Mouse (Mus musculus) left cerebral cortex, adult 2 months (tissue): ENCODE data around the gene Cox6a2. TPM values are rescaled to one million over a fixed set of nuclear protein-coding genes. Genes with fewer than 3 reads are reported as not detected.

ENCODE experiments used
- DNase-seq, 2 experiments: peaks; one replicate each; pipeline ENCODE4 v3.0.0; 2021 to 2022; ENCODE audit warnings: low spot score in 2 of 2, mixed read lengths in 1 of 2; ENCODE audit errors: extremely low spot score in 1 of 2
- H3K27ac ChIP-seq: fragments of 200-600 bp; 2 replicates; pipeline ENCODE4 v1.8.1; 2022
- H3K4me3 ChIP-seq: fragments of 200-600 bp; 2 replicates; pipeline ENCODE4 v1.8.1; 2022
- CTCF ChIP-seq: fragments of 200-600 bp; IDR thresholded peaks from 2 replicates; pipeline ENCODE4 v1.8.1; 2022; ENCODE audit warnings: antibody characterized with exemption, mild to moderate bottlenecking, moderate library complexity
- intact Hi-C: fragments of 180-260 bp; cut with DNase I; formaldehyde crosslinking; loops from one replicate; pipeline ENCODE4 v1.15.1; 2025
- total RNA-seq, 2 experiments: library from RNA; stranded (reverse); gene quantifications; 2 replicates each; pipeline ENCODE4 v1.2.3; 2021

Cox6a2 gene
- total RNA-seq, 2 experiments from 2014 or later, result 7.5 to 9.8 TPM

DNA sequence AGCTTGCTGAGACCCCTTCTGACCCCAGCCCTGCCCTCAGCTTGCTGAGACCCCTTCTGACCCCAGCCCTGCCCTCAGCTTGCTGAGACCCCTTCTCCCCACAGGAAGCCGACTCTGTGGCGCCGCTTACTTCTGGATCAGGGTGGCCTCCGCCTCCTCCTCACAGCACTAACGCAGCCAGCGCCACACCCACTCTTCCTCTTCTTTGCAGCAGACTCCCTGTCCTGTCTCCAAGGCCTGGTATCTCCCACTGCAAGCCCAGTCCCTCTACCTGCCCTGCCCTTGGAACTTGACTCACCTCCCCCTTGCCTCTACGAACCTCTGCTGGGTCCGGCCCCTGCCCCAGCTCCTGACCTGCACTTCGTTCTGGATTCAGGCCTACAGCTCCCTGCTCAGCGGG lies 37.7 kb upstream of the Cox6a2 start:
- intact Hi-C loops, result no loop called here
- no peak for DNase-seq
- no peak overlapping the region for H3K27ac ChIP-seq
- H3K4me3 ChIP-seq, result no peak overlapping the region
- TF ChIP-seq CTCF, result no peak

DNA sequence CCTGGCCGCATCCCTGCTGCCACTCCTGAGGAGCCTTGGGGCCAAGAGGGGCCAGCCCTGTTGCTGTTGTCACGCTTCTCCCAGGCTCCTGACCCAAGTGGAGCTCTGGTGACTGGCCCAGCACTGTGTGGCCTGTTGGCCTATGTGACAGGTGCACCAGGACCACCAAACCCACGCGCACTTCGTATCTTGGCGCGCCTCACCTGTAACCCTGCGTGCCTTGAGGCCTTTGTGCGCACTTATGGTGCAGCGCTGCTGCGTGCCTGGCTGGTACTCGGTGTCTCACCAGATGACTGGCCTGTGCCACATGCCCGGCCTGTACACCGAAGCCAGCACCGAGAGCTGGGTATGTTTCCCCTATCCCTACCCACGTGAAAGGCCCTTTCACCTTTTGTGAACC lies 36.1 kb upstream of the Cox6a2 start:
- no peak for TF ChIP-seq CTCF
- H3K4me3 ChIP-seq, result no peak overlapping the region
- DNase-seq, result no peak
- intact Hi-C loops, result no loop called here
- H3K27ac ChIP-seq, result no peak overlapping the region

DNA sequence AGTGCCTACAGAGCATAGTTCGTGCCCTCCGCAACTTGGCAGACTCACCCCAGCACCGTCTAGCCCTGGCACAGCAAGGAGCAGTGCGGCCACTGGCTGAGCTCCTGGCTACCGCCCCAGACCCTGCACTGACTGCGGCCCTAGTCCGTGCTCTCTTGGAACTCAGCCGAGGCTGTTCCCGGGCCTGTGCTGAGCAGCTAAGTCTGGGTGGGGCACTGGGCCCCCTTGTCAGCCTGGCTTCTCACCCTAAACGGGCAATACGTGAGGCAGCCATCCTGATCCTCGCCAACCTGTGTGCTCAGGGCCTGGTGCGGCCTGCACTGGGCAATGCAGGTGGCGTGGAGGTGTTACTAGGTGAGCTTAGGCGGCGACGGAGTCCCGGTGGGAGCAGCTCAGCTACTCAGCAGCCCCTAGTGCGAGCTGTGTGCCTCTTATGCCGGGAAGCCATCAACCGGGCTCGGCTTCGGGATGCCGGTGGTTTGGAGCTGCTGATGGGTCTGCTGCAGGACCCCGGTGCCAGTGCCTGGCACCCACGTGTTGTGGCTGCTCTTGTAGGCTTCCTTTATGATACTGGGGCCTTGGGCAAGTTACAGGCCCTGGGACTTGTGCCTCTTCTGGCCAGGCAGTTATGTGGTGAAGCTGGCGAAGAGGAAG lies 34.1 kb upstream of the Cox6a2 start:
- Histone ChIP-seq H3K4me3 (no peak overlapping the region), H3K27ac (no peak overlapping the region)
- TF ChIP-seq CTCF, result no peak
- DNase-seq, result no peak
- intact Hi-C loops, result no loop called here

DNA sequence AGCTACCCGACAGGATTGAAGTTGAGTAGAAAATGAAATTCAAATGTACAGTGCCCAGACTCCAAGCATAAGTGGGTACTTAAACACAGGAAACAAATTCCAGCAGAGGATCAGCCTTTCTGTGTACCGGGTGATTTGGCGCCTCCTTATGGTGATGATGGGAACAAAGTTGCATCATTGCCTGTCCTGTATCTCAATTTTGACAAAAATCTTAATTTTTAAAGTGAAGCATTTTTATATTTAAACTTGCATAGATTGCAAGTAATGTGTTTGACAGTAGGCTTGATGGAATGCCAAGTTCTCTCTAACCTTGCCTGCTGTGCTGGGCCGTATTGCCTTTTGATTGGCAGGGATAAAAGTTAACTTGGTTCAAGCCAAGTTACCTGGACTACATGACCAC lies 32.8 kb upstream of the Cox6a2 start:
- TF ChIP-seq CTCF, result peak; percentile 51
- intact Hi-C loops, result loop anchor here (5.0 kb wide), 2 partner anchors 58 to 453 kb away; partner anchors contain the start of gene BC017158

DNA sequence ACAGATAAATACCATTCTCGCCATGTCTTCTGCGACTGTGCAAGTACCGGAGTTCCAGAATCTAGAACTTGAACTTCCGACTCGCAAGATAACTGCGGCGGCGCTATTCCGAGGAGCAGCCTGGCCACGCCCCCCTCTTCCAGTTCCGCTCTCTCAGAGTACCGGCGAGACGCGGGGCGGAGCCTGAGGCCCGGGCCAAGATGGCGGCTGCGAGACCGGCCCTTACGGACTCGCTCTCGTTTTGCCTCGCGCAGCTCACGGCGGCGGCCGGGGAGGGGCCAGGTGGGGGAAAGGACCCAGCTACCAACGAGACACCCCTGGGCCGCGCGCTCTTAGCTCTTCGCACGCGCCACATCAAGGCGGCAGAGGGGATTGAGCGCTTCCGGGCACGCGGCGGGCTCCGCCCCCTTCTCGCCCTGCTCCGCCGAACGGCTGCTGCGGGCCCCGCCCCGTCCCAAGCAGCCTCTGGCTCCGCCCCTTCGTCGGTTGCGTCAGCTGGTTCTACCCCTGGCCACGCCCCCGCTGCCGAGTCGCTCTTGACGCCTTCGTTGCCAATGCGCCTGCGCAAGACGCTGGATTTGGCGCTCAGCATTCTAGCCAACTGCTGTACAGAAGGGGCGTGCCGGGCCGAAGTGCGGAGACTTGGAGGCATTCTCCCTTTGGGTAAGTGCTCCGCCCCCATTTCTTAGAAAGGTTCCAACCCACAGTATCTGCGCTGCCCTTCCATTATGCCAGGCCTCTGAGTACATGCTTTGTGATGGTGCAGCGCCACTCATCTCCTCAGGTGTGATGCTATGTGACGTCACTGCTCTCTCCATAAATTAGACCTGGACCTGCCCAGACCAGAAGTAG lies 32.0 kb upstream of the Cox6a2 start, which contains the start of gene 9130023H24Rik:
Gene 9130023H24Rik (minus strand): TSS at position 105 of the 852 bp plus-strand sequence.
- DNase-seq, result peak; percentile 100
- peak; percentile 14 for TF ChIP-seq CTCF
- intact Hi-C loops, result loop anchor here (5.0 kb wide), 2 partner anchors 59 to 454 kb away; partner anchors contain the start of gene BC017158
- Histone ChIP-seq H3K4me3 (peak within 1 kb of the TSS; percentile 77), H3K27ac (peak within 1 kb of the TSS; percentile 97)

More for the DNA sequence above, 32.8 kb upstream of the Cox6a2 start:
- Histone ChIP-seq H3K4me3 (peak overlapping the region; percentile 77), H3K27ac (no peak overlapping the region)
- DNase-seq, result no peak

DNA sequence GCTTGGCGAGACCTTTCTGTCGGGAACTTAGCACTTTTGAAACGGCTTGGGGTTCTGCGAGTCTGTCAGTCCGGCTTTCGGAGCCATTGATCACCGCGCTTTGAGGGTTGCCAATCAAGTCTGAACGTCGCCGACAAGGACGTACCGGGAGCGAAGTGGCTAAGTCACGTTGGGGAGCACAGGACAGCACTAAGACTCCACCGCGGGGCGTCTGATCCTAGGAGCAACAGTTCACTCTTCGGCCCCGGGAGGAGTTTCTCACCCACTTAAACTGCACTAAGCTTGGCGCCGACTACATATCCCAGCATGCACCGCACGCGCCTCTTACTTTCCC lies 31.4 kb upstream of the Cox6a2 start:
- Histone ChIP-seq H3K27ac (peak overlapping the region; percentile 97), H3K4me3 (peak overlapping the region; percentile 77)
- intact Hi-C loops, result loop anchor here (5.0 kb wide), 2 partner anchors 60 to 455 kb away; partner anchors contain the start of gene BC017158
- DNase-seq, result no peak
- TF ChIP-seq CTCF, result no peak

DNA sequence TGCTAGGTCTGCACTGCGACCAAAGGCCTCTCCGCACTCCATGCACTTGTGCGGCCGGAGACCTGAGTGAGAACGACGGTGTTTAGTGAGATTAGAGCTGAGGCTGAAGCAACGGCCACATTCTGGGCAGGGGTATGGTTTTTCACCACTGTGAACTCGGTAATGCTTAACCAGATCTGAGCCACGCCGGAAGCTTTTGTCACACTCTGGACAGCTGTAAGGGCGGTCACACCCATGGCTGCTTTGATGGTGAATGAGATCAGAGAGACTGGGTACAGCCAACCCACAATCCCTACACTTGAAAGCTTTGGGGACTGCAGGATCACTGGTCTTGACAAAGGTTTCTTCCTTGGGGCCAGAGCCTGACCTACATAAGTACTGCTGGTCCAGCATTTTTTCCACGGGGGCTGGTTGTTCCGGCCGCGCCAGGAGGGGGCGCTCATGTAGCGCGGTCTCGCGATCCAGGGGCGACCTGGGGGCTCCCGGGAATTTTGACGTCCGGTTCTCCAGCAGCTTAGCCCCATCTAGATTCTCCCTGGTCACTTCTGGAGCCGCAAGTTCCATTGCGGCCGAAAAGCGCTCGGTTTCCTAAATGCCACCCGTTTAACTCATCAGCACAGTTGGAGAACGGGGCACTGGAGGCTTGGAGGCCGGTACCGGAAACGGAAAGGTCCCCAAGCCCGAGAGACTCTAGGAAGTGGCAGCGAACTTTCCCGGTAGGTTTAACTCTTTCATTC lies 30.8 kb upstream of the Cox6a2 start, which contains the start of gene Armc5:
Gene Armc5 (plus strand): TSS at position 487 of the 737 bp plus-strand sequence.
- H3K4me3 ChIP-seq, result peak within 1 kb of the TSS; percentile 77
- intact Hi-C loops, result loop anchor here (5.0 kb wide), 2 partner anchors 60 to 455 kb away; partner anchors contain the start of gene BC017158
- TF ChIP-seq CTCF, result peak; percentile 92
- H3K27ac ChIP-seq, result peak within 1 kb of the TSS; percentile 97
- DNase-seq, result peak; percentile 80 to 88

DNA sequence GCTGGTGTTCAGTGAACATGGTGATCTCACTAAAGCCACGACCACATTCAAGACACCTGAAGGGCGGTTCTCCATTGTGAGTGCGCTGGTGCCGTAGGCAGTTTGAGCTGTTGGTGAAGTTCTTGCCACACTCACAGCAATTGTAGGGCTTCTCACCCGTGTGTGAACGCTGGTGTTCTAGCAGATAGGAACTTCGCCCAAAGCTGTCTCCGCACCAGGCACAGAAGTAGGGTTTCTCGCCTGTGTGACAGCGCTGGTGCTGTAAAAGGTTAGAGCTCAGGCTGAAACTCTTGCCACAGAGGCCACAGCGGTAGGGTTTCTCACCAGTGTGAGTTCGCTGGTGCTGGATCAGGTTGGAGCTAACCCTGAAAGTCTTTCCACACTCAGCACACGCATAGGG lies 30.2 kb upstream of the Cox6a2 start:
- intact Hi-C loops, result loop anchor here (5.0 kb wide), 2 partner anchors 61 to 456 kb away; partner anchors contain the start of gene BC017158
- no peak for TF ChIP-seq CTCF
- Histone ChIP-seq H3K27ac (peak overlapping the region; percentile 97), H3K4me3 (no peak overlapping the region)
- DNase-seq, result no peak

DNA sequence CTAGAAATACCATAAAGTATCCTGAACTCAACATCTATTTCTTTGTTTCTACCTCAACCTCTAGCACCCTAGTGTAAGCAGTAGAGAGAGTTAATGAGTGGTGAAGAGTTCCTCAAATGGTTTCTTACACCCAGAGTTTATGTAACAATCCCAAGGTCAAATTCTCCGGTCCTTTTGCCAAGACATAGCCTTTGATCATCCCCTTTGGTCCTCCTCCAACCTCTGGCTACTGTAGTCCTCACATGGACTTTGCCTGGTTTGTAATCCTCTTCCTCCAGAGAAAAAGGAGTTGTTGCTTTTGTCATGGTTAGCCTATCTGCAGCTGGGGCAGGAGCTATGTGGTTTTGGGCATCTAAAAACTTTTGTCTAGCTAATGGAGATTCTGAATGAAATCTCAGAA lies 29.3 kb upstream of the Cox6a2 start:
- no peak for DNase-seq
- intact Hi-C loops, result loop anchor here (5.0 kb wide), 2 partner anchors 62 to 457 kb away; partner anchors contain the start of gene BC017158
- Histone ChIP-seq H3K27ac (no peak overlapping the region), H3K4me3 (no peak overlapping the region)
- TF ChIP-seq CTCF, result no peak

DNA sequence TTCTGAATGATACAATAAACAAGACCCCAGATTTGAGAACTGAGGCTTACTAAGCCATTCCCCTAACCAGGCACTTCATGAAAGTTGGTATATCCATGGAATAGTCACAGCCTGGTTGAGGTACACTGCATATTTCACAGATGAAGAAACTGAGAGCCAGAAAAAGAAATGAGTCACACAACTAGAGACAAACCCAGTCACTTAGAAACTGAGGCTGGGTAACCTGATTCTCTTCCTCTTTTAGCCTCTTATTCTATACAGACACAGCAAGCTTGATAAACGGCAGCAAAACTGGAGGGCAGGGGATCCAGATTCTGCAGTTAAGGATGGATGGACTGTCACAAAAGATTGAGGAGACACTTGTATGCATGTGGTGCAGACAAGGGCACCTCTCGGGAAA lies 28.6 kb upstream of the Cox6a2 start:
- DNase-seq, result no peak
- no peak for TF ChIP-seq CTCF
- intact Hi-C loops, result loop anchor here (5.0 kb wide), 2 partner anchors 63 to 458 kb away; partner anchors contain the start of gene BC017158
- Histone ChIP-seq H3K4me3 (no peak overlapping the region), H3K27ac (no peak overlapping the region)

DNA sequence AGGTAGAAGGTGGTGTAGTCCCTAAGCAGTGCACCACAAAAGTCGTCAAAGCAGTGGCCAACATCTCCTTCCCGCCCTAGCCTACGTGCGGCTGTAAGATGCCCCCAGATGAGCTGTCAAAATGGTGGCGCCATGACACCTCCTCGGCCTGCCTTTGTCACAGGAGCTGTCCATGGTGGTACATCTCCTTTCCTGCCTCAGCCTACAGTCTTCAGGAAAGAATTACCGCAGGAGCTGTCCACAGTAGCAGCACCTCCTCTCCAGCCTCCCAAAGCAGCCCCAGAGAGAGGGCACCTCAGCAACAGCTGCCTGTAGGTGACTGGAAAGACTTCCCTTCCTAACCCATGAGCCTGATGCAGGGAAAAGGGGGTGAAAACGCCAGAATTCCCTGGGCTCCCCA lies 25.6 kb upstream of the Cox6a2 start:
- intact Hi-C loops, result no loop called here
- no peak for TF ChIP-seq CTCF
- no peak overlapping the region for H3K27ac ChIP-seq
- H3K4me3 ChIP-seq, result no peak overlapping the region
- DNase-seq, result no peak
